Mouse (Mus musculus): ENCODE measurements around the gene Sun5. TPM values are rescaled to one million over a fixed set of nuclear protein-coding genes. Genes with fewer than 3 reads are reported as not detected.

Gene Sun5
- total RNA-seq (2023), result not detected

GRCm38 (mm10) chr2:153870984-153871383, at the start of gene Sun5:
Gene Sun5, minus strand, starts transcription at chr2:153871084.

GRCm38 (mm10) chr2:153917930-153918329, 47.0 kb upstream of the Sun5 start, which contains the start of gene Bpifb3:
Gene Bpifb3, plus strand, starts transcription at chr2:153918230.

GRCm38 (mm10) chr2:153900088-153900487, 29.2 kb upstream of the Sun5 start, which contains the start of gene Bpifb6:
Gene Bpifb6, plus strand, starts transcription at chr2:153900388.

GRCm38 (mm10) chr2:153874745-153875144, 3.9 kb upstream of the Sun5 start, which contains the start of gene Bpifb2:
Gene Bpifb2, plus strand, starts transcription at chr2:153875045.

Other genes starting within 250 kb of the Sun5 start
- 10 to 100 TPM; 37.9 to 39.2 TPM for gene Commd7, start 238.3 kb downstream of the Sun5 start, total RNA-seq (2023)
- 10 to 100 TPM; 10.6 to 11.5 TPM for gene Dnmt3b, start 221.6 kb downstream of the Sun5 start, total RNA-seq (2023)
- gene Dnmt3c, start 174.4 kb downstream of the Sun5 start, total RNA-seq (2023), result not detected
- 100 to 1,000 TPM; 139 to 146 TPM for gene Mapre1, start 129.8 kb downstream of the Sun5 start, total RNA-seq (2023)
- 1 to 10 TPM in 1 of 2 experiments, under 1 TPM in 1; 0.58 to 1.4 TPM for gene Efcab8, start 91.2 kb downstream of the Sun5 start, total RNA-seq (2023)
- gene Bpifb2, start 4.0 kb upstream of the Sun5 start, total RNA-seq (2023), result not detected
- not detected for gene Bpifb6, start 29.3 kb upstream of the Sun5 start, total RNA-seq (2023)
- gene Bpifb3, start 47.1 kb upstream of the Sun5 start, total RNA-seq (2023), result not detected
- gene Bpifb4, start 67.1 kb upstream of the Sun5 start, total RNA-seq (2023), result not detected
- not detected for gene Bpifa6, start 103.9 kb upstream of the Sun5 start, total RNA-seq (2023)
- gene Bpifa2, start 137.2 kb upstream of the Sun5 start, total RNA-seq (2023), result not detected